Mouse (Mus musculus) cerebellum, adult 2 months (tissue): ENCODE results near the gene Ecm2.

ENCODE experiments used
- CTCF ChIP-seq: fragments of 200-500 bp; IDR thresholded peaks from 2 replicates; pipeline ENCODE4 v1.5.1; 2011; ENCODE audit warnings: low read depth, mild to moderate bottlenecking, control low read depth, low read length, moderate library complexity, borderline replicate concordance; ENCODE audit not compliant: insufficient read depth
- POLR2A ChIP-seq: fragments of 200-500 bp; IDR thresholded peaks from 2 replicates; pipeline ENCODE4 v1.6.1; 2011; ENCODE audit warnings: low read length, control low read depth, borderline replicate concordance; ENCODE audit not compliant: insufficient read depth

DNA sequence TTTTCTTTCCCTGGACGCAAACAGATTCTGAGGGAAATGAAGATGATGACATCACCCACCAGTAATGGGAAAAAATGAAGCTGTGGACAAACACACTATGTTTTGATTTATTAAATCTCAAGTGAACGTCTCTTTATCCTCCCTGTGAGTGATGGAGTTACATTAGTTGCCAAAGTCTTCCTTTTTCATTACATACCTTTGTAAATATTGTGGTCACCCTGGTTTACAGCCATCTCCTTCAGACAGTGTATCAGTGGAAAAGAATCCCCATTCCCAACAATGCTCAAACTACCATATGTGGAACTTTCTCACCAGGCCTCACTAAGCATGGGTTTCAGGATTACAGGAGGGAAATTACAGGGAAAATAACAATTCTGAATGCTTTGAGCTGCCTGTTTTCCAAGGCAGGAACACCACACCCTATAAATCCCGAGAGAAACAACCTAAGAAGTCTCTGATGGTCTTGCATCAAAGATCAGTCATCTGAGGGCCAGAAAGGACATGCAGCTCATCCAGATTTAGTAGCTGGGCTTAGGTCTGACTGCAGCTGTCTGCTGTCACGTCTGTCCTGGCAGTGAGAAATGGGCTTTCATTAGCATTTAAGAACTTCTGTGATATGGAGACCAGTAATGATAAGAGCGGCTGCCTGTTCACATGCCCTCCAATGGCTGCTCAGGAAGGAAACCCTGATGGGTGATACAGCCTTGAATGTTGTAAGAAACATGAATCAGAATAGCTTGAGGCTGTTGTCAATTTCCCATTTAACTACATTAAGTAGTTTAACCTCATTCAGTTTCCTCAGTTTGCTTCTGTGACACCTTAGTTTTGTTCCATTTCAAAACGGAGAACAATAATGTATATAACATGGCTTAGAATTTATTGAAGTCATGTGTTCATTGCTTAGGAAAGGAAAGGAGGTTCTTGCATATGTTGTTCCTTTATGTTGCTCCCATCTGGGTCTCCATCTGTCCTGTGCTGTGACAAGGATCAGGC lies 11.9 kb upstream of the Ecm2 start, which contains the start of gene Tes3-ps:
- TF ChIP-seq CTCF = no peak
- no peak for TF ChIP-seq POLR2A
